Mouse (Mus musculus) embryonic facial prominence, embryonic 13.5 days (tissue): ENCODE data around the gene Ect2. TPM values are rescaled to one million over a fixed set of nuclear protein-coding genes. Genes with fewer than 3 reads are reported as not detected.

ENCODE experiments used
- ATAC-seq: fragments of 200-750 bp; cut with Nextera tagmentation; 2 replicates; pipeline ENCODE4 v1.8.0; 2017; ENCODE audit warnings: low read depth; ENCODE audit not compliant: insufficient number of reproducible peaks, insufficient read depth, low FRiP score, low TSS enrichment
- H3K27ac ChIP-seq: fragments of 300-500 bp; sonication (generic); 2 replicates; pipeline ENCODE4 v1.5.1; 2015; ENCODE audit warnings: moderate library complexity, mild to moderate bottlenecking, inconsistent platforms
- H3K27me3 ChIP-seq: fragments of 300-500 bp; sonication (generic); 2 replicates; pipeline ENCODE4 v1.6.1; 2015; ENCODE audit warnings: mild to moderate bottlenecking, inconsistent platforms
- H3K36me3 ChIP-seq: fragments of 300-500 bp; sonication (generic); 2 replicates; pipeline ENCODE4 v1.6.1; 2015; ENCODE audit warnings: mild to moderate bottlenecking, inconsistent platforms
- H3K4me1 ChIP-seq: fragments of 300-500 bp; sonication (generic); 2 replicates; pipeline ENCODE4 v1.6.1; 2015; ENCODE audit warnings: inconsistent platforms
- H3K4me2 ChIP-seq: fragments of 300-500 bp; sonication (generic); 2 replicates; pipeline ENCODE4 v1.6.1; 2015; ENCODE audit warnings: moderate library complexity, mild to moderate bottlenecking, inconsistent platforms
- H3K4me3 ChIP-seq: fragments of 300-500 bp; sonication (generic); 2 replicates; pipeline ENCODE4 v1.5.1; 2015; ENCODE audit warnings: mild to moderate bottlenecking, inconsistent platforms
- H3K9ac ChIP-seq: fragments of 300-500 bp; sonication (generic); 2 replicates; pipeline ENCODE4 v1.6.1; 2015; ENCODE audit warnings: mild to moderate bottlenecking, inconsistent platforms
- H3K9me3 ChIP-seq: fragments of 300-500 bp; sonication (generic); 2 replicates; pipeline ENCODE4 v1.6.1; 2016; ENCODE audit warnings: inconsistent platforms
- WGBS: fragments of 180-500 bp; shearing (Covaris S2); methylation state at CpG from one replicate; pipeline ENCODE4 v1.1.7; 2015; ENCODE audit warnings: mixed read lengths; 5-methylcytosine and 5-hydroxymethylcytosine counted together
- polyA plus RNA-seq: library from polyadenylated mRNA; unstranded; fragments of >200 nt; fragmentation: Nextera tagmentation; extraction: Ambion mirVana; gene quantifications from 2 replicates; pipeline ENCODE4 v1.2.1, GENCODE M21; 2015

Ect2 gene
- polyA plus RNA-seq, 1 experiment from 2014 or later = 47.5 TPM

GRCm38 (mm10) chr3:27102965-27103364 is 50.7 kb downstream of the Ect2 start:
- peaks cover 39% of the 10 kb centered on the region for H3K36me3 ChIP-seq
- no peak overlapping the region for H3K4me2 ChIP-seq
- H3K27ac ChIP-seq = no peak overlapping the region
- H3K4me3 ChIP-seq = no peak overlapping the region
- no peaks in the 10 kb centered on the region for H3K9me3 ChIP-seq
- no peak for ATAC-seq
- H3K9ac ChIP-seq = no peak overlapping the region
- no peaks in the 10 kb centered on the region for H3K4me1 ChIP-seq
- no peaks in the 10 kb centered on the region for H3K27me3 ChIP-seq
- 88% methylated on average over 6 of the region's 6 CpGs for WGBS

GRCm38 (mm10) chr3:27098633-27099032 is 55.0 kb downstream of the Ect2 start:
- Histone ChIP-seq H3K9ac (no peak overlapping the region), H3K4me1 (no peaks in the 10 kb centered on the region), H3K9me3 (no peaks in the 10 kb centered on the region), H3K4me3 (no peak overlapping the region), H3K4me2 (no peak overlapping the region), H3K36me3 (peaks cover 44% of the 10 kb centered on the region), H3K27ac (no peak overlapping the region), H3K27me3 (no peaks in the 10 kb centered on the region)
- no peak for ATAC-seq
- 92% methylated on average over 6 of the region's 6 CpGs for WGBS

GRCm38 (mm10) chr3:27086221-27086620 is 67.5 kb downstream of the Ect2 start:
- Histone ChIP-seq H3K27ac (no peak overlapping the region), H3K4me3 (no peak overlapping the region), H3K9ac (no peak overlapping the region), H3K4me1 (no peaks in the 10 kb centered on the region), H3K4me2 (no peak overlapping the region), H3K9me3 (no peaks in the 10 kb centered on the region), H3K36me3 (peaks cover 16% of the 10 kb centered on the region), H3K27me3 (no peaks in the 10 kb centered on the region)
- WGBS = 96% methylated on average over 6 of the region's 6 CpGs
- no peak for ATAC-seq

GRCm38 (mm10) chr3:27081229-27082060 is 72.2 kb downstream of the Ect2 start:
- 81% methylated on average over 13 of the region's 13 CpGs for WGBS
- H3K9me3 ChIP-seq = no peaks in the 10 kb centered on the region
- ATAC-seq = no peak
- H3K4me3 ChIP-seq = no peak overlapping the region
- H3K4me2 ChIP-seq = no peak overlapping the region
- no peaks in the 10 kb centered on the region for H3K27me3 ChIP-seq
- 0 out of 2 replicates have a peak, but pooled peaks cover 3% of the 10 kb centered on the region for H3K4me1 ChIP-seq
- no peak overlapping the region for H3K27ac ChIP-seq
- H3K9ac ChIP-seq = no peak overlapping the region
- peaks cover 1% of the 10 kb centered on the region; the same call in 1 of the 2 replicates for H3K36me3 ChIP-seq

- H3K9me3 ChIP-seq = no peaks in the 10 kb centered on the region
- no peak overlapping the region for H3K4me2 ChIP-seq
- H3K9ac ChIP-seq = no peak overlapping the region
- 0 out of 2 replicates have a peak, but pooled peaks cover 3% of the 10 kb centered on the region for H3K4me1 ChIP-seq
- H3K36me3 ChIP-seq = no peaks in the 10 kb centered on the region
- H3K4me3 ChIP-seq = no peak overlapping the region
- WGBS = 75% methylated on average over 7 of the region's 7 CpGs
- ATAC-seq = no peak
- no peaks in the 10 kb centered on the region for H3K27me3 ChIP-seq
- no peak overlapping the region for H3K27ac ChIP-seq
These were observed 73.5 kb downstream of the Ect2 start for GRCm38 (mm10) chr3:27080061-27080770.

GRCm38 (mm10) chr3:27073884-27074283 is 79.8 kb downstream of the Ect2 start:
- Histone ChIP-seq H3K4me2 (no peak overlapping the region), H3K36me3 (no peaks in the 10 kb centered on the region), H3K4me1 (no peaks in the 10 kb centered on the region), H3K4me3 (no peak overlapping the region), H3K9me3 (no peaks in the 10 kb centered on the region), H3K9ac (no peak overlapping the region), H3K27me3 (no peaks in the 10 kb centered on the region), H3K27ac (no peak overlapping the region)
- WGBS = 87% methylated on average over 2 of the region's 2 CpGs
- ATAC-seq = no peak

GRCm38 (mm10) chr3:27071706-27072105 is 82.0 kb downstream of the Ect2 start:
- no peak overlapping the region for H3K9ac ChIP-seq
- ATAC-seq = no peak
- H3K36me3 ChIP-seq = no peaks in the 10 kb centered on the region
- 89% methylated on average over 4 of the region's 4 CpGs for WGBS
- no peaks in the 10 kb centered on the region for H3K27me3 ChIP-seq
- H3K4me2 ChIP-seq = no peak overlapping the region
- no peaks in the 10 kb centered on the region for H3K9me3 ChIP-seq
- H3K4me3 ChIP-seq = no peak overlapping the region
- no peak overlapping the region for H3K27ac ChIP-seq
- H3K4me1 ChIP-seq = no peaks in the 10 kb centered on the region

GRCm38 (mm10) chr3:27070340-27070739 is 83.3 kb downstream of the Ect2 start:
- no peaks in the 10 kb centered on the region for H3K27me3 ChIP-seq
- H3K4me3 ChIP-seq = no peak overlapping the region
- ATAC-seq = no peak
- no peaks in the 10 kb centered on the region for H3K36me3 ChIP-seq
- H3K4me1 ChIP-seq = no peaks in the 10 kb centered on the region
- no peak overlapping the region for H3K27ac ChIP-seq
- H3K9me3 ChIP-seq = no peaks in the 10 kb centered on the region
- WGBS = 90% methylated on average over 9 of the region's 9 CpGs
- H3K9ac ChIP-seq = no peak overlapping the region
- H3K4me2 ChIP-seq = no peak overlapping the region

- no peak overlapping the region for H3K9ac ChIP-seq
- no peak overlapping the region for H3K4me2 ChIP-seq
- H3K4me3 ChIP-seq = no peak overlapping the region
- no peaks in the 10 kb centered on the region for H3K4me1 ChIP-seq
- no peaks in the 10 kb centered on the region for H3K36me3 ChIP-seq
- no peaks in the 10 kb centered on the region for H3K27me3 ChIP-seq
- no peaks in the 10 kb centered on the region for H3K9me3 ChIP-seq
- H3K27ac ChIP-seq = no peak overlapping the region
- ATAC-seq = no peak
These were observed 86.5 kb downstream of the Ect2 start for GRCm38 (mm10) chr3:27067206-27067605.

- H3K27ac ChIP-seq = no peak overlapping the region
- 90% methylated on average over 2 of the region's 2 CpGs for WGBS
- no peak overlapping the region for H3K4me3 ChIP-seq
- H3K36me3 ChIP-seq = no peaks in the 10 kb centered on the region
- ATAC-seq = no peak
- H3K9ac ChIP-seq = no peak overlapping the region
- H3K4me1 ChIP-seq = no peaks in the 10 kb centered on the region
- H3K9me3 ChIP-seq = no peaks in the 10 kb centered on the region
- H3K4me2 ChIP-seq = no peak overlapping the region
- no peaks in the 10 kb centered on the region for H3K27me3 ChIP-seq
These were observed 88.8 kb downstream of the Ect2 start for GRCm38 (mm10) chr3:27064886-27065285.

- no peaks in the 10 kb centered on the region for H3K36me3 ChIP-seq
- no peak overlapping the region for H3K9ac ChIP-seq
- H3K9me3 ChIP-seq = no peaks in the 10 kb centered on the region
- H3K27me3 ChIP-seq = no peaks in the 10 kb centered on the region
- no peak overlapping the region for H3K4me2 ChIP-seq
- WGBS = 73% methylated on average over 11 of the region's 11 CpGs
- H3K4me1 ChIP-seq = no peaks in the 10 kb centered on the region
- no peak overlapping the region for H3K4me3 ChIP-seq
- no peak overlapping the region for H3K27ac ChIP-seq
- no peak for ATAC-seq
These were observed 90.0 kb downstream of the Ect2 start for GRCm38 (mm10) chr3:27063399-27064260.
